Mouse (Mus musculus) embryo, embryonic 10.5 days (tissue): ENCODE measurements around the gene Onecut3.

ENCODE experiments used
- DNase-seq: peaks from one replicate; pipeline ENCODE4 v3.0.0-alpha.2; 2015; ENCODE audit warnings: low spot score

Onecut3 gene

GRCm38 (mm10) chr10:80553997-80554396 lies 59.4 kb downstream of the Onecut3 start:
- no peak for DNase-seq

- DNase-seq: peak; percentile 80
These were observed 62.8 kb downstream of the Onecut3 start for GRCm38 (mm10) chr10:80557346-80557965.

GRCm38 (mm10) chr10:80559431-80559830 lies 64.8 kb downstream of the Onecut3 start:
- DNase-seq: no peak

- no peak for DNase-seq
These were observed 66.0 kb downstream of the Onecut3 start for GRCm38 (mm10) chr10:80560621-80561020.

GRCm38 (mm10) chr10:80561116-80561944 lies 66.7 kb downstream of the Onecut3 start, which contains the start of gene Rexo1:
Rexo1 (minus strand) TSS chr10:80561560.
- DNase-seq: peak; percentile 98

GRCm38 (mm10) chr10:80566375-80567092 lies 71.9 kb downstream of the Onecut3 start:
- DNase-seq: peak; percentile 89
